Mouse (Mus musculus): ENCODE results near the gene Gm20388.

DNA sequence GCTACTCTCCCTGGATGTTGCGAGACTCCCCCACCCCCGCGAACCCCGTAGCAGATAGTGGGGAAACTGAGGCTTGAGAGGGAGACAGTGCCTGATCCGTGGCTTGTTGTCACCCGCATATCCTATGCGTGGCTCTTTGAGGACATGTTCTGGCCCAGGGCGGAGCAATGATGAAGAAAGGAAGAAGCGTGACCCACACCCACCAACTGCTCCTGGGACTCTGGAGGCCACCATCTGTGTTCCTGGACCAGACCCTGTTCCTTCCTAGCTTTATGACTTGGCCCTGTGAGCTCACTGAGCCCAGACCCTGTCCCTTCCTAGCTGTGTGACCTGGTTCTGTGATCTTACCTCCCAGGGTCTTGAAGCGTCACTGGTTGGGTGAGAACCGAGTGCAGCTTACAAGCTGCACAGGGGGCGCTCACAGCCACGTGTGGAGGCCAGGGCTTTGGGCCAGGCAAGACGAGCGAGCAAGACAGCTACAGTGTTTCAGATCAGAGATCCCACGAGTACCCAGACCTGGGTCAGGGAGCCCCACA is 366.3 kb downstream of the Gm20388 start:
- TF ChIP-seq HCFC1 (IDR thresholded peaks at IDR 0.05; ENCODE audit: borderline replicate concordance, insufficient read depth, low read length) (no peak), ZNF384 (IDR thresholded peaks at IDR 0.05; ENCODE audit: low read depth, low read length) (no peak), CHD2 (IDR thresholded peaks at IDR 0.05; ENCODE audit: low read depth, low read length) (no peak)
